Mouse (Mus musculus): ENCODE results near the gene Btbd3. TPM values are rescaled to one million over a fixed set of nuclear protein-coding genes. Genes with fewer than 3 reads are reported as not detected.
"Not testable (repeated sequence)": the region's sequence is repeated elsewhere in the genome, so short reads cannot be mapped to it uniquely, and the experiment has no call there.

Btbd3 gene
- total RNA-seq, 1 experiment from 2014 or later = 0.48 TPM

DNA sequence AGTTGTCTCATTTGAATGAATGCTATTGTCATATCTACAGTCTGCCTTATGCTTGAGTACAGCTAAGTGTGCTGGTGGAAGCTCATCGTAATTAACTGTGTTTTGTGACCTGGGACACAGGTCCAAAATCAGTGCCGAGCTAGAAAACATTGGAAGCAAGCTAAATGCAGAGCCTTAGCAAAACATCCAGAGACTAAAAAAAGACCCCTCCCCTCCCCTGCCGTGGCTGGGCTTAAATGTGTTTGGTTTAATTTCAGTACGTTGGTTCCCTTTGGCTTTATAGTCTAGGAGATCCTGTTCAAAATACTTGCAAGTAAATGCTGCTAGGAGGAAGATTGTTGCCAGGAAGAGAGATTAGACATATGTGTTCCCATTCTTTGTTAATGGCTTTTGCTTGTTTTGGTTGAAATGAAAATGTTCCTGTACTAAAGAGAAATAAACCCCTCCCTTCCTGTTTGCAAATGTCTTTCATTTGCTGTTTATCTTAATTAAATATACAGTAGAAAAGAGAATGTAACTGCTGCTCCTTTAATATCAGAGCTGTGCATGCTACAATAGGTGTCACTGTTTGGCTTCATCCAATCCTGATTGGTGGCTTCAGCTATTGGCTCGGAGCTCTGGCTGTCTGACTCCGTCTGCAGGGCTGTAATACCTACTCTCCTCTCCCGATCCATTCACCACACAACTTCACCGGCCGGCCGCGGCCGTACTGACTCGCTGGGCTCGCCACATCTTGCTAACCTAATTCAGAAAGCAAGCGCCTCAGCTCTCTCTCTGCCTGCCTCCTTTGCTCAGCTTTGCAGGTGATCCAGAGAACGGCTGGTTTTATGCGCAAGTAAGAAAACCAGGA, 21.7 kb downstream of the Btbd3 start:
- ATAC-seq (replicated peaks; ENCODE audit: insufficient number of reproducible peaks, low FRiP score, low TSS enrichment, poor library complexity, severe bottlenecking) = no peak

DNA sequence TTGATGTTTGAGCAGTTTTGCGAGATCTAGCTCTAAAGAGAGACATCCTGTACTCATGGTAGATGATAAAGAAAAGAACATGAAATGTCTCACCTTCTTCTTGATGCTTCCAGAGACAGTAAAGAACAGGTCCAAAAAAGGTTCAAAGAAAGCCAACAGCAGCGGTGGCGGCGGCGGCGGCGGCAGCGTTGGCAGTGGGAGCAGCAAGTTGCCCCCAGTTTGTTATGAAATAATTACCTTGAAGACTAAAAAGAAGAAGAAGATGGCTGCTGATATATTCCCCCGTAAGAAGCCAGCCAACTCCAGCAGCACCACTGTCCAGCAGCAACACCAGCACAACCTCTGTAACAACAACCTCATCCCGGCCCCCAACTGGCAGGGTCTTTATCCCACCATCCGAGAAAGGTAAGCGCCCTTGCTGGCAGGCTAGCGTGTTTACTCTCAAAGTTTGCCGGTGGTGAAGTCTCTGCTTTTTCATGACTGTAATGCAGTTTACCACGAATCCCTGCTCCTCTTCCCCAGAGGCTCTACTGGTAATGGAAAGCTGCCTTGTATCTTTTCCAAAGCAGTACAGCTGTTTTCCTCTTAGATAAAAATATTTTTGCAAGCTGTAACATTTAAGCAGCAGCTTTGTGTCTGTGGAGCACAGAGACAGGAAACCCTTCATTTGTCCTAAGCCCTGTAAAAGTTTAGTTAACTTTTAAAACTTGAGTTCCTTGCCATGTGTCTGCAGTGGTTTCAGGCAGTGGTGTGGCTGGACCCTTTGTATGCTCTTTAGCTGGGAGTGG, 22.7 kb downstream of the Btbd3 start:
- no peak for ATAC-seq (replicated peaks; ENCODE audit: insufficient number of reproducible peaks, low FRiP score, low TSS enrichment, poor library complexity, severe bottlenecking)

DNA sequence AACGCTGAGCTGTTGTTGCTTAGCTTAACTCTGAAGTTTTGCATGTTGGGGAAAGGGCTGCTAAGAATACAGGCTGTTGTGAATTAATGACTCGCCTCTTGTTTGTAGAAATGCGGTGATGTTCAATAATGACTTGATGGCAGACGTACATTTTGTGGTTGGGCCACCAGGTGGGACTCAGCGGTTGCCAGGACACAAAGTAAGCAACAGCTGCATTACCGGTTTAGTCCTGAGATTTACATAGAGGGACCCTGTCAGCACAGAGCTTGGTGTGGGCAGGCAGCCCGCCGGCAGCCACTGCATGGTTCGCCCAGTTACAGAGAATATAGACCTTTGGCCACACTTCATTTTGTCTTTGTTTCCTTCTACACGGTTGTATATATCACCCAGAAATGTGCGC, 23.3 kb downstream of the Btbd3 start:
- ATAC-seq (replicated peaks; ENCODE audit: insufficient number of reproducible peaks, low FRiP score, low TSS enrichment, poor library complexity, severe bottlenecking) = no peak

DNA sequence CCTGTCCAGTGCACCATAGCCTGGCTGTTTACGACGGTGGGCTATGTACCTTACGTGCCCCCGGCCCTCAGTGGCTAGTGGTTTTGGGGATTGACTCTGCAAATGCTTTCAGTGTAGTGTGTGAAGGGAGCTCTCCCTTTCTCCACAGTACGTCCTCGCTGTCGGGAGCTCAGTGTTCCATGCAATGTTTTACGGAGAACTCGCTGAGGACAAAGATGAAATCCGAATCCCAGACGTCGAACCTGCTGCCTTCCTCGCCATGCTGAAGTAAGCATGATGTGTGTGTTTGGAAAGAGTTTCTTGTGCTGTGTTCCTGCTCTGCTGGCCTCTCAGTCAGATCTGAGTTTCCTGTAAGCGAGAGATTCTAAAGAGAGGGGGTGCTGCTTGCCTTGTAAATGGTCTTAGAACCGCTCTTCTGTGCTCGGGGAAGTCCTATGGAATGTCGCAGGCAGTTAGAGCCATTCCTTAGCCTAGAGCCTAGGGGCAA, 23.9 kb downstream of the Btbd3 start:
- ATAC-seq (replicated peaks; ENCODE audit: insufficient number of reproducible peaks, low FRiP score, low TSS enrichment, poor library complexity, severe bottlenecking) = no peak

DNA sequence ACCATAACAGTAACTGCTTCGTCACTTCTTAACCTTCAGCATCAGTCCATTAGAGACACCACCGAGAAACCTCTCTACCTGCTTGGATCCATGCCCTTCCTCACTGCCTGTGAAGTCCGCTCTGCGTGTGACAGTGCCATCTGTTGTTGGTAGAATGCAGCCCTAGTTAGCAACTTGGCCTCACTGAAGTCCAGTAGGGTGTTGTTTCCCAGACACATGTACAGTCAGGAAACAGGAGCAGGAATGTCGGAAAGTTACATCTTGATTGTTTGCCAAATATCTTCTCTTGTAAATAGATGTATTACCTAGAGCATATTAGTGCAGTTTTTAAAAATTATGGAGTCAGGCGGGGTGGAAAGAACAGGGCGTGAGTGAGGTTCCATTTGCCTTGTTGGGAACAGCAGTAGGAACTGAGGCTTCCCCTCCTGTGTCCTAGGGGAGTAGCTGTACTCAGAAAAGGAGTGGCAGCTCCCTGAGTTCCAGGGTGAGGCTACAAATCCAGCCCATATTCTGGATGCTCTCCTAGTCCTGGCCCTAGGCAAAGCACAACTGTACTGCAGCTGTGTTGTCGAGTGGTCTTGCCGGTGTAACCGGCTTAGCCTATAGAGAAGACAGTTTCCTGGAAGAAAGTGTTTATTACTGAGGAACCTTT, 25.3 kb downstream of the Btbd3 start:
- ATAC-seq (replicated peaks; ENCODE audit: insufficient number of reproducible peaks, low FRiP score, low TSS enrichment, poor library complexity, severe bottlenecking) = no peak

DNA sequence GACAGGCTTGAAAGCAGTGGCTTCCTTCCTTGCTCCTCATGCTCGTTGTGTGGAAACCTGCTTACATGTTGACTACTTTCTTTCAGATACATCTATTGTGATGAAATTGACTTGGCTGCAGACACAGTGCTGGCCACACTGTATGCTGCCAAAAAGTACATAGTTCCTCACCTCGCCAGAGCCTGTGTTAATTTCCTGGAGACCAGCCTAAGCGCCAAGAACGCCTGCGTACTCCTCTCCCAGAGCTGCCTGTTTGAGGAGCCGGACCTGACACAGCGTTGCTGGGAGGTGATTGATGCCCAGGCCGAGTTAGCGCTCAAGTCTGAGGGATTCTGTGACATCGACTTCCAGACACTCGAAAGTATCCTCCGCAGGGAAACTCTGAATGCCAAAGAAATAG, 27.0 kb downstream of the Btbd3 start:
- ATAC-seq (replicated peaks; ENCODE audit: insufficient number of reproducible peaks, low FRiP score, low TSS enrichment, poor library complexity, severe bottlenecking) = no peak

DNA sequence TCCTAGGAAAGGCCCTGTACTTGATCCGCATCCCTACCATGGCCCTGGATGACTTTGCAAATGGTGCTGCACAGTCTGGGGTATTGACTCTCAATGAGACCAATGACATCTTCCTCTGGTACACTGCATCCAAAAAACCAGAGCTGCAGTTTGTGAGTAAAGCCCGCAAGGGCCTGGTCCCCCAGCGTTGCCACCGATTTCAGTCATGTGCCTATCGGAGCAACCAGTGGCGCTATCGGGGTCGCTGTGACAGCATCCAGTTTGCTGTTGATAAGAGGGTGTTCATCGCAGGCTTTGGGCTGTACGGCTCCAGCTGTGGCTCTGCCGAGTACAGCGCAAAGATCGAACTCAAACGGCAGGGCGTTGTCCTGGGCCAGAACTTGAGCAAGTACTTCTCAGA, 27.5 kb downstream of the Btbd3 start:
- ATAC-seq (replicated peaks; ENCODE audit: insufficient number of reproducible peaks, low FRiP score, low TSS enrichment, poor library complexity, severe bottlenecking) = no peak

DNA sequence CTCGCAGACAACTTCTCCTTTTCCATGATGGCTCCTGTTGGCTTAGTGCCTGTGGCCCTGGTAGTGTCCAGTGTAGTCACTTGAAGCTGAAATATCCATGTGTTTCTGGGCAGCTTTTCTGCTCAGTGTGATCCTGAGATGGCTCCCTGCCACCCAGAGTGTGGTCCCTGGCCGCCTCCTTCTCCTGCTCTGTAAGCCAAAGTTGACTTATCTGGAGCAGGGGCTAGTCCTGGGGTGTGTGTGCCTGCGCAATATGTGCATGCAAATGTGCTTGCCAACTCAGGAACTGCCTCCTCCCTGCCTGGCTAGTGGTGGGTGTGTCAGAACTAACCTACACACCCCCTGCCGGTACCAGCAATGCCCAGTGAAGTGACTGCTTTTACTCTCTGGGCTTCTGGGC, 29.4 kb downstream of the Btbd3 start:
- no peak for ATAC-seq (replicated peaks; ENCODE audit: insufficient number of reproducible peaks, low FRiP score, low TSS enrichment, poor library complexity, severe bottlenecking)

DNA sequence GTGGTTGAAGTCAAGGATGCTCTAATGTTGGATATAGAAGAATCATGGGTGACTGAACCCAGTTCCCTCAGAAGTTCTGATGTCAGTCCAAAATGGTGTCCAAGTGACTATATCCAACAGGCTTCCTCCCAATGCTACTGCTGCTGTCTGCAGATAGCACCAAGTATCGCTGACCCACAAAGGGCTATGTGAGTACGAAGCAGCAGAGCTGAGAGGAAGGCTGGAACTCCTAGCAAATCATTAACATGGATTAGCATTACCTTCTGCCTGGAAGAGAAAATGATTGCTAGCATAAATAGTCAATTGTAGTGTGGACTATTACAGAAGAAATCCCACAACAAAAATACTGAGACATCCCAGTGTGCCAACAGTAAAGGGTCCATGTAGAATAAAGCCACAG, 33.8 kb downstream of the Btbd3 start:
- ATAC-seq (replicated peaks; ENCODE audit: insufficient number of reproducible peaks, low FRiP score, low TSS enrichment, poor library complexity, severe bottlenecking) = no peak

DNA sequence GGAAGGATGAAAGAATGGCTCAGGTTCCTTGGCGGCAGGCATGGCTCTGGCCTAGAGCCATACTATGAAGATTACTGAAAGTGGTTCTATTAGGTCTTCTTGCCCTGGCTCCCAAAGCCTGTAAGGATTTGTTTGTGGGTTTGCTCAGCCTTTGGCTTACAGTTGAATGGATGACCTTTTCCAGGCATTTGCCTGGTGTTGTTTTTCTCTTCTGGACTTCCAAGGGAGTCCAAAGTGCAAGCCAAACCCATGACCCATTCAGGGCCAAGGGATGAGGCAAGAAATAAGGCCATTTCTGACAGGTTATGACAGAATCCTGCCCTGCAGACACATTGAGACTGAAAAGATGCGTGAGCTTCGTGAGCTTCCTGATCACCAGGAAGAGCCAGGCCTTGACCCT, 37.9 kb downstream of the Btbd3 start:
- ATAC-seq (replicated peaks; ENCODE audit: insufficient number of reproducible peaks, low FRiP score, low TSS enrichment, poor library complexity, severe bottlenecking) = no peak

DNA sequence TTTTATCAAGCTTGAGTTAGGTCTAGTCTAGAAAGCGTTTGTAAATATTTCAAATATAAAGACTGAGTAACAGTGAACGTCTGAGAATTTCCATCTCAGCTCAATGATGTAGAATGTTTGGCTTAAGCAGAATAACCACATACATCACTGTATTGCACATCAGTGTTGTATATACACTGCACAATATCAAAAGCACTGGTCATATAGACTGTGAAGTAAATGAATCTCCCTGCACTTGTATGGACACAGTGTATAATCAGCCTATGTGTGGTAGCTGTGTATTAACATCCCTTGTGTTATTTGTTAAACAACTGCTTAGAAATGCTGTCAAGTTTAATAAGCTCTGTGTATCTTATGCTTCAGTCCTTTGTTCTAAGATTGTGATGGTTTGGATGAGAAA, 49.9 kb downstream of the Btbd3 start:
- ATAC-seq (replicated peaks; ENCODE audit: insufficient number of reproducible peaks, low FRiP score, low TSS enrichment, poor library complexity, severe bottlenecking) = no peak

DNA sequence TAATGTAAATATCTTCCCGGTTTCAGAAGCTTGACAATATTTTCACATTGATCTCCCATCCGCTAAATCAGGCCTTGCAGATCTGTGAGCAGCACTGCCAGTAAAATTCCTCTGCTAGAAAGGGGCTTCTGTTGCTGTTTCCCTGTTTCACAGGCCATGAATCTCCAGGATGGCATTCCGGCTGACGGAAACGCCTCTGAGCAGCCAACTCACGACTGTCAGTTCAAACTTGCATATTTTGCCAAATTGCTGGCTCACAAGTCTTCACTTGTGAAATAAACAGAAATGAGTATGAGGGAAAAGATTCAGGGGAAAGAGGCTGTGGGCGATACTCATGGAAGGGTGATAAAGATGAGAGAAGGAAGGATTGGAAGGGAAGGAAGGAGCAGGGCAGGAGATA, 59.3 kb downstream of the Btbd3 start:
- no peak for ATAC-seq (replicated peaks; ENCODE audit: insufficient number of reproducible peaks, low FRiP score, low TSS enrichment, poor library complexity, severe bottlenecking)

DNA sequence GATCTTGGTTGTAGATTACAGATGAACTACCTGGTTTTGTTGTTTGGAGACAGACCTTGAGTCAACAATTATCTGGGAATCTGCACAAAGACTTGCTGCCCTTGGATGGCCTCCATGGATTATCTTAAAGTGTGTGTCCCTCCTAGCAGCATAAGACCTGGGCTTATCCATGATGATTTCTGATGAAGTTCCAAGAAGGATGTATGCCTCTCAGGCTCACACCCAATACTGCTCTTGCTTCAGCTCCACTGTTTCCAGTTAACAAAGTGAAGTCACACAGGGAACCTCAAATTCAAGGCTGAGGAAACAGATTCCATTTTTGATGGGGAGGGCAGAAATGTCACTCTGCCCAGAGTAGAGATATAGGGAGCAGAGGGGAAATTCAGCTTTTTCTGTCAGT, 64.0 kb downstream of the Btbd3 start:
- ATAC-seq (replicated peaks; ENCODE audit: insufficient number of reproducible peaks, low FRiP score, low TSS enrichment, poor library complexity, severe bottlenecking) = no peak

DNA sequence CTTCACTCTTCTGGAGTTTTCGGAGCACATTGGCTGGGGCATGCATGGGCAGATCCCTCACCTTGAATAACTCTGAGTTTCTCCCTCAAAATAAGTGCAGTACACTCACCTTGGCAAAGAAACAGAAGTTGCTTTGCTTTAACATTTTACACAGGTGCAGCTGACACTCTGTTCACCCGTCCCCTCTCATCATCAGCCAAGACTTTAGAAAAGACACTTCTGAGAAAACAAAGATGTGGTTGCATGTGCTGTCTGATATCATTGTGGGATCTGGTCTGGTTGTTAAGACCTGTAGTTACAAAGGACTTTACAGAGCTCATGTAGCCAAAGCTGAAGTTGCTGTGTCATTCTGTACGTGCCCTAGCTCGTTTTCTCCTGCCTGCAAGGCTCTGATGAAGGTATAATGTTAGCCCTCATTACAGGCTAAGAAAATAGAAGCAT, 64.7 kb downstream of the Btbd3 start:
- ATAC-seq (replicated peaks; ENCODE audit: insufficient number of reproducible peaks, low FRiP score, low TSS enrichment, poor library complexity, severe bottlenecking) = no peak

DNA sequence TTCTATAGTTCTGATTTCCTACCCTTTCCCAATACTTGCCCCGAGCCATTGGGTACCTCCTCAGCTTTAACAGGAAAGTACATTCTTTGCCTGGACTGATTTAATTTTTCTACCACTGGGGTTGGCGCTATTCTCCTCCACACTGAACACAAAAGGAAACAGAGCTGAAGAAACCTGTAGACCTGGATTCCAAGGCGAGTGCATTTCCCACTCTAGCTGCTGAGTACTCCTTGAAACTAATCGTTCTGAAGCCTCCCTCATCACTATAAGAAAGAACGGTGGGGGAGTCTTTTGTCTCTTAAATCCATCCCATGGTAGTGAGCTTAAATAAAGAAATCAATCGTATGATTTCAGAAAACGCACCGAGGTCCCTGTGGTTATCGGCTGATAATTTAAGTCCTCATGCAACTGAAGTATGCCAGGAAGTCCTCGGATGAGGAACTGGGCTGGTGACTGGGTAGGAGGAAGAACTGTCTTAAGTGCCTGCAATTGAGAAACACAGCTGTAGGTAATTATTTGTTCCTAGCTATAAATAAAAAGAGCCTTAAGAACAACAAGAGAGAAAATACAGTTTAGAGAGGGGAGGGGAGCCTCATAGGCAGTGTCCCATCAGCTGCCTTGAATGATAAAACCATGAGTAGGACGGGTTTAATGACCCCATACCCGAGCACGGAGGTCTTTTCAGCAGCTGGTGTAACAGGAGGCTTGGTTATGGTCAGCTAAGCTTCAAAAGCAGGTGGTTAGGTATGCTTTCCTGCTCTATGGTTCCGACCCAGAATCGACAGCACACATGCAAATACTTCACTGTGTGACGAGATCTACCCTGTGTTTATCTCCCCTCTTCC, 66.1 kb downstream of the Btbd3 start:
- no peak for ATAC-seq (replicated peaks; ENCODE audit: insufficient number of reproducible peaks, low FRiP score, low TSS enrichment, poor library complexity, severe bottlenecking)

DNA sequence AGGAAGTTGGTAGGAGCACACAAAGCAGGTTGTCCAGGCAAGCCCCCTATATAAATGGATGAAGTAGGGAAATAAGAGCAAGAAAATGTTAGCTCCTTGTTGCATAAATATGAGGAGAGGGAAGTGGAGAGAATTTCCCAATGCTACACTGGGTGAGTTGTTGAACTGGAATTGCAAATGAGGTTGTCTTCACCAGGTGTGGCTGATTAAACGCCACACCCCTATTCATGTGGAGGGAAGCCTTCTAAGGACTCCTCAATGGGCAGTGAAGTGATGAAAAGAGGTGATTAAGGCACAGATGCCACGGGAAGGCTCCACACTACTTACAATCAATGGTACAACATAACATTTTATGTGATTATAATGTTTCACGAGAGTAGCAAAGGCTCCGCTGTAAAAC, 70.0 kb downstream of the Btbd3 start:
- no peak for ATAC-seq (replicated peaks; ENCODE audit: insufficient number of reproducible peaks, low FRiP score, low TSS enrichment, poor library complexity, severe bottlenecking)

DNA sequence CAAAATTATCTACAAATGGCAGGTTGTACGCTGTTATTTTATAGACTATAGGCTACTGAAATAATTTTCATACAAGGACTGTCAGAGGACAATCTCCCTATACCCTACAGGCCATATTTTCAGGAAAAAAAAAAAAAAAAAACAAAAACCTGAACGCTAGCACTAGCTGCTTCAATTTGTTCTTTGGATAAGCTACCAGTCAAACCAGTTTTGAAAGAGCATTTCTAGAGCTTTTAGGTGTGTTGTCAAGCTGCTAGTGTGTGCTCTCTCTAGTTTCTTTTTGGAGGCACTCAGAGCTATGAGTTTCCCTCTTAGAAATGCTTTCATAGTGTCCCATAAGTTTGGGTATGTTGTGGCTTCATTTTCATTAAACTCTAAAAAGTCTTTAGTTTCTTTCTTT, 77.8 kb downstream of the Btbd3 start:
- ATAC-seq (replicated peaks; ENCODE audit: insufficient number of reproducible peaks, low FRiP score, low TSS enrichment, poor library complexity, severe bottlenecking) = not testable (repeated sequence)

DNA sequence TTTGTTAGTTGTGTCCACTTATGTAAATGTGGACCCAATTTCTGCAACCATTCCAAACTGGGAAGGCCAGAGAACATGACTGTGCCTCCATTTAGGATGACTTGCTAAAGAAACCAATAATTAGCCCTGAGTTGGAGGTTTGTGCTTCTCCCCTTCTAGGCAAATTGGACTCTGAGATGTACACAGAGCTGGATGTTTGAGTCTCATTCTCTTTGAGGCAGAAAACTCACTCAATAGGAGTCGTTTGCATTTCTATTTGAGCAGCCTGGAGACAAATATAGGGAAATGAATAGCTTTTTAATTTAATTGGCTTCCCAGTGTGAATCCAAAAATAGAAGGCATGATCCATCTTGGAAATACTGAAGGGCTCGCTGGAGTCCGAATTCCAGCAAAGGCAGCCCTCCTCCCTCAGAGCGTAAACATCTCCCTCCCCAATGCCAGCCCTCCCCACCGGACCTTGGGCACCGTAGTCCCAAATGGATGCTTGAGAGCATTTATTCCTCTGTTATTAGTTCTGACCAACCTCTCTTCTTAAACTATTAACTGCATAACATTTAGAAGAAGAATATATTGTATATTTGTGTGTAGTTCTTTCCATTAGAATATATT, 81.6 kb downstream of the Btbd3 start:
- no peak for ATAC-seq (replicated peaks; ENCODE audit: insufficient number of reproducible peaks, low FRiP score, low TSS enrichment, poor library complexity, severe bottlenecking)

Data from monocyte, adult 5-6 weeks (primary cell).